Mouse (Mus musculus) heart, embryonic 11.5 days (tissue): ENCODE measurements around the gene Fsip1. TPM values are rescaled to one million over a fixed set of nuclear protein-coding genes. Genes with fewer than 3 reads are reported as not detected.
"Not testable (repeated sequence)": the region's sequence is repeated elsewhere in the genome, so short reads cannot be mapped to it uniquely, and the experiment has no call there.

Source experiments
- ATAC-seq: fragments of 200-750 bp; cut with Nextera tagmentation; replicated peaks from 2 replicates; pipeline ENCODE4 v1.8.0; 2017; ENCODE audit warnings: moderate library complexity; ENCODE audit not compliant: insufficient number of reproducible peaks, low FRiP score, low TSS enrichment
- H3K27ac ChIP-seq: fragments of 300-500 bp; sonication (generic); 2 replicates; pipeline ENCODE4 v1.5.1; 2014; ENCODE audit warnings: mild to moderate bottlenecking, low read depth, low read length
- H3K27me3 ChIP-seq: fragments of 300-500 bp; sonication (generic); 2 replicates; pipeline ENCODE4 v1.6.1; 2014; ENCODE audit warnings: mild to moderate bottlenecking, low read length, mixed read lengths; ENCODE audit not compliant: control insufficient read depth, insufficient read depth
- H3K36me3 ChIP-seq: fragments of 300-500 bp; sonication (generic); 2 replicates; pipeline ENCODE4 v1.6.1; 2014; ENCODE audit warnings: mild to moderate bottlenecking, low read length, moderate library complexity, mixed read lengths; ENCODE audit not compliant: control insufficient read depth, insufficient read depth
- H3K4me1 ChIP-seq: fragments of 300-500 bp; sonication (generic); 2 replicates; pipeline ENCODE4 v1.6.1; 2014; ENCODE audit warnings: low read length; ENCODE audit not compliant: control insufficient read depth, insufficient read depth
- H3K4me2 ChIP-seq: fragments of 300-500 bp; sonication (generic); 2 replicates; pipeline ENCODE4 v1.6.1; 2014; ENCODE audit warnings: mild to moderate bottlenecking, moderate library complexity
- H3K4me3 ChIP-seq: fragments of 300-500 bp; sonication (generic); 2 replicates; pipeline ENCODE4 v1.5.1; 2014; ENCODE audit warnings: low read depth, low read length
- H3K9ac ChIP-seq: fragments of 300-500 bp; sonication (generic); 2 replicates; pipeline ENCODE4 v1.6.1; 2014; ENCODE audit warnings: mild to moderate bottlenecking, low read depth, low read length, moderate library complexity
- H3K9me3 ChIP-seq: fragments of 300-500 bp; sonication (generic); replicated peaks from 2 replicates; pipeline ENCODE4 v1.6.1; 2016; ENCODE audit warnings: low read length; ENCODE audit not compliant: control insufficient read depth
- WGBS: fragments of 180-500 bp; shearing (Covaris S2); extraction: QIAGEN DNeasy Blood & Tissue Kit; methylation state at CpG from one replicate; pipeline ENCODE4 v1.1.7; 2014; ENCODE audit not compliant: insufficient replicate concordance; 5-methylcytosine and 5-hydroxymethylcytosine counted together
- polyA plus RNA-seq: library from polyadenylated mRNA; unstranded; fragments of >200 nt; fragmentation: Nextera tagmentation; extraction: Ambion mirVana; gene quantifications from 2 replicates; pipeline ENCODE4 v1.2.1, GENCODE M21; 2014

The Fsip1 gene
- polyA plus RNA-seq, 1 experiment from 2014 or later = 0.34 TPM

DNA sequence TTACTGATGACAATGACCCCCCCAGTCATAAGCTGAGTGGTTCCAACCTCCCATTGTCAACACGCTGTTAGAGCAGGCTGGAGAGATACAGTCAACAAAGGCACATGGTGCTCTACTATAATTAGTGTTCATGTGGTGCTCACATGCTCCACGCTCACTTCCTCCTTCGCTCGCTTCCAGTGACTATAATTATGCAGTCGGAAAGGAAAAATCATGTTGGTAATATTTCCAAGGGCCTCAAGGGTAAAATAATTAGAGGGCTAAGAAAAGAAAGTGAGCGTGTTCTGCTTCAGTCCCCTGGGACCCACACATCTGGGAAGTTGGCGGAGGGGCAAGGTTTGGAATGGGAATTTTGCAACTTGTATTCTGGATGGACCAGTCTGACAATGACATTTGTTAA is 38.7 kb upstream of the Fsip1 start:
- no peak for ATAC-seq
- 82% methylated on average over 7 of the region's 7 CpGs for WGBS

DNA sequence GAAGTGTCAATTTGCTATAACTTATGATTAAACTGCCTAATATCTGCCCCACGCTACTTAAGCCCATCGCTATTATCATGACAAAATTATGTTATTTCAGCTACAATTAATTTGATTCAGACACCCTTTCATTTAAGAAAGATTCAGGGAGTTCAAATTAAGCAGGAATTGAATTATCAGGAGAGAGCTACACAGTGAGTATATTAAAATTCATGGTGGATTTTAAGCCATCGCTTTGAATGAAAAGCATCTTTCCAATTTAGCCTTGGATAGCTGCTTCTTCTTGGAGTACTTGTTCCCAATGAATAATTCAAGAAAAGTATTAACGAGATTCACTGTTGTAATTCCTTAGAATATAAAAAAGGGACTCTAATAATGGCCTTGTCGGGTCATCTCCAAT is 36.8 kb upstream of the Fsip1 start:
- H3K9ac ChIP-seq = no peak overlapping the region
- no peaks in the 10 kb centered on the region for H3K36me3 ChIP-seq
- H3K27me3 ChIP-seq = no peaks in the 10 kb centered on the region
- no peak overlapping the region for H3K4me3 ChIP-seq
- 81% methylated on average over 5 of the region's 5 CpGs for WGBS
- ATAC-seq = no peak
- H3K4me1 ChIP-seq = no peaks in the 10 kb centered on the region
- no peak overlapping the region for H3K4me2 ChIP-seq
- H3K9me3 ChIP-seq = no peaks in the 10 kb centered on the region
- no peak overlapping the region for H3K27ac ChIP-seq

More for the DNA sequence above, 38.7 kb upstream of the Fsip1 start:
- no peak overlapping the region for H3K4me3 ChIP-seq
- H3K9ac ChIP-seq = no peak overlapping the region
- no peaks in the 10 kb centered on the region for H3K27me3 ChIP-seq
- H3K9me3 ChIP-seq = no peaks in the 10 kb centered on the region
- no peak overlapping the region for H3K27ac ChIP-seq
- no peaks in the 10 kb centered on the region for H3K36me3 ChIP-seq
- H3K4me2 ChIP-seq = no peak overlapping the region
- H3K4me1 ChIP-seq = no peaks in the 10 kb centered on the region

DNA sequence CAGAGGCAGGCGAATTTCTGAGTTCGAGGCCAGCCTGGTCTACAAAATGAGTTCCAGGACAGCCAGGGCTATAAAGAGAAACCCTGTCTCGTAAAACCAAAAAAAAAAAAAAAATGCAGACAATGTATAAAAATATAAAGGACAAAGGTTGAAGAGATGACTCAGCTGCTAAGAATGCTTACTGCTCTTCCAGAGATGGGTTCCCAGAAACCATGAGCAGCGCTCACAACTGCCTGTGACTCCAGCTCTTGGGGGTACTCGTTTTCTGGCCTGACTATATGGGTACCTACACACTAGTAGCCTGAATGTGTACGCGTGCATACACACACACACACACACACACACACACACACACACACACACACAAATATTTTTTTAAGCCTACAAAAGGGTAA is 32.3 kb upstream of the Fsip1 start:
- not testable (repeated sequence) for H3K4me3 ChIP-seq, H3K9ac ChIP-seq, H3K4me1 ChIP-seq, H3K4me2 ChIP-seq, H3K36me3 ChIP-seq, ATAC-seq, H3K27ac ChIP-seq, H3K9me3 ChIP-seq, H3K27me3 ChIP-seq
- WGBS = 80% methylated on average over 7 of the region's 7 CpGs

DNA sequence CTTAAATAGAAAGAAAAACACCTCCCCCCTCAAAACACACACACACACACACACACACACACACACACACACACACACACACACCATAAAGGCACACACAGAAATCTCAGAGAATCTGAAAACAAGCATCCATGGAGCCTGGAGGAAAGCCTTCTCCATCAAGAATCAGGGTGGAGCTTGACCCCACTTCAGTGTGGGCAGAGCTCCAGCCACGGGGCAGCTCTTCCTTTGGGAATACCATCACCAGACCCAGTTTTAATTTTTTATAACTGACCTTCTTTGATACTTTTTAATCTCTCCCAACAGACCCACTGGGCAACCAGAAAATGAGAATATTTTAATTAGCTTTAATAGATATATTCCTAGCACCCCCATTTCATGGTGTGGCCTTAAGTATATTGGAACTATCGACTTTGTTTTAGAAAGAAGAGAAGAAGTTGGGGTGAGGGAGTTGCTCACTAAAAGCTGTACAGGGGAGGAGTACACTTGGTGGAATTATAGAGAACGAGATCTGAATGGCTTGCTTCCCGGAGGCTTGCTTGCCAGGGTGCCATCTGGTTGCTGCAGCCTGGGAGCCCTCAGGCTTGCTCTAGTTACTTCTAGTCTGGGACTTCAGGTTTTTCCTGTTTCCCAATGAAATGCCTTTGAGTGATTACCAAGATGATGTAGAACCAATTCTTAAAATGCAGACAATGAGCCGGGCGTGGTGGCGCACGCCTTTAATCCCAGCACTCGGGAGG is 31.7 kb upstream of the Fsip1 start:
- Histone ChIP-seq H3K36me3 (no peaks in the 10 kb centered on the region), H3K27ac (no peak overlapping the region), H3K27me3 (no peaks in the 10 kb centered on the region), H3K9ac (no peak overlapping the region), H3K4me3 (no peak overlapping the region), H3K4me1 (no peaks in the 10 kb centered on the region), H3K4me2 (no peak overlapping the region), H3K9me3 (no peaks in the 10 kb centered on the region)
- ATAC-seq = no peak
- 84% methylated on average over 9 of the region's 9 CpGs for WGBS

DNA sequence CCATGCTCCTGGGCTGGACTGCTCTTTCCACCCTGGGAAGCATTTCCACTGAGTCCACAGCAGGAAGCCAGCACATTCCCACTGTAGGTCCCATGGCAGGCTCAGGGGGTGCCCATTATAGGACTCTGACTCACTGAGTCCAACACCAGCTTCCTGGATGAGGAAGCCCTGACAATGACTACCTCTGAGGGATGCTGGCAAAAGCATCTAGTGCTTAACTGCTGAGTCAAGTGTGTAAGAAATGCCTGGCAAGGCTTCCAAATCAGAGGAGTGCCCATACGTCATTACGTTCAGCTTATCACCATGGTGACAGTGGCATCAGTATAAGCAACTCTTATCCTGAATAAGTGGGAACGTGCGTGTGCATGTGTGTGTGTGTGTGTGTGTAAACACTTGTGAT is 30.9 kb upstream of the Fsip1 start:
- H3K27me3 ChIP-seq = no peaks in the 10 kb centered on the region
- no peak overlapping the region for H3K4me3 ChIP-seq
- no peaks in the 10 kb centered on the region for H3K4me1 ChIP-seq
- no peaks in the 10 kb centered on the region for H3K36me3 ChIP-seq
- H3K9ac ChIP-seq = no peak overlapping the region
- 66% methylated on average over 4 of the region's 4 CpGs for WGBS
- H3K4me2 ChIP-seq = no peak overlapping the region
- H3K27ac ChIP-seq = no peak overlapping the region
- no peaks in the 10 kb centered on the region for H3K9me3 ChIP-seq
- no peak for ATAC-seq

DNA sequence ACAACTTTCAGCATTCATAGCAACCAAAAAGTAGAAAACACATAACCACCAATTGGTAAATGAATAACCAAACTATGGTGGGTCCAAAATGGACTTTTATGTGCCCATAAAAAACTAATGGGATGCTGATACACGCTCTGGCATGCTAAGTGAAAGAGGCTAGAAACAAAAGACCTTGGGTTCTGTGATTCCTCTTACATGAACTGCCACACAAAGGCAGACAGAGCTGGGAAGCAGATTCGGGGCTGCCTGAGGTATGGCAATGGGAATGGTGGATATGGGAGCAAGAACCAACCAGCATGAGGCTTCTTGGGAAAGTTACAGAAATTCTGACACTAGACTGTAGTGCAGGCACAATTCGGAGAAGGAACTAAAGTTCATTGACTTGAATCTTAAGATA is 25.7 kb upstream of the Fsip1 start:
- 76% methylated on average over 3 of the region's 3 CpGs for WGBS
- Histone ChIP-seq H3K27ac (no peak overlapping the region), H3K9ac (no peak overlapping the region), H3K4me2 (no peak overlapping the region), H3K4me3 (no peak overlapping the region), H3K36me3 (no peaks in the 10 kb centered on the region), H3K27me3 (no peaks in the 10 kb centered on the region; the same call in 1 of the 2 replicates), H3K9me3 (no peaks in the 10 kb centered on the region), H3K4me1 (no peaks in the 10 kb centered on the region)
- no peak for ATAC-seq

DNA sequence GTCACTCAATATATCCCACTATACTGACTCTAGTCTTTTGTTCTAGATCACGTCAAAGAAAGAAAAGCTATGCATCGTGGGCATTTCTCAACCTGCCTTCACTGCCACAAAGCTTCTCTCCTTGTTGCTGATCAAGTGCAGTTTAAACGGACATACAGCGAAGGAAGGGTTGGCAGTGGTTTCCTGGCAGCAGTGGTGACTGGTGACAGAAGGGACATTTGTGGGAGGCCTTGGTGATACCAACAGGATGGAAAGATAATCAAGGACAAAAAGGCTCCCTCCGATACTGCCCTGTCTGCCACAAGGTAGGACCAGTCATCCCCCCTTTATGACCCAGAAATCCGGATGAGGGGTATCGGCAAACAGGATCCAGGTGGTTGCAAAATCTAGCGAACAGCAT is 21.5 kb upstream of the Fsip1 start:
- Histone ChIP-seq H3K4me3 (no peak overlapping the region), H3K9me3 (no peaks in the 10 kb centered on the region), H3K4me1 (no peaks in the 10 kb centered on the region), H3K4me2 (no peak overlapping the region), H3K27ac (no peak overlapping the region), H3K9ac (no peak overlapping the region), H3K27me3 (no peaks in the 10 kb centered on the region; the same call in 1 of the 2 replicates), H3K36me3 (no peaks in the 10 kb centered on the region)
- no peak for ATAC-seq
- WGBS = 86% methylated on average over 8 of the region's 8 CpGs

DNA sequence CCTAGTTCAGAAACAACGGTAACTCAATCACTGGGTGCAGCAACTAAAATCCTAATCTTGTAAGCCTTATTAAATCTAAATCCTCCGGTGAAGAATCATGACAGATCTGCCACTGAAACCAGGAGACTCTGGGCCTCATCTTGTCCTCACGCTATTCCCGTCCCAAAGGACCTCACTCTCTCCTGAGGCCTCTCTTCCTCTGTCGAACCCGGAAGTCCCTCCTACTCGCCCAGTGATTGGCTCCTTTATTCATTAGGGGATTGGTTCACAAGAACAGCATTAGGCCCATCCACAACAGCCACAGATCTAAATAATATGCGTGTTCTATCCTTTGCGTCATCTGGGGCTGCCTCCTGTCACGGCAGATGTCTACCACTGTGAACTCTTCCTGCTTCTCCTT is 14.8 kb upstream of the Fsip1 start:
- WGBS = 88% methylated on average over 10 of the region's 10 CpGs
- no peak for ATAC-seq
- Histone ChIP-seq H3K9ac (no peak overlapping the region), H3K4me3 (no peak overlapping the region), H3K27me3 (no peaks in the 10 kb centered on the region), H3K9me3 (no peaks in the 10 kb centered on the region), H3K27ac (no peak overlapping the region), H3K4me2 (no peak overlapping the region), H3K4me1 (no peaks in the 10 kb centered on the region), H3K36me3 (no peaks in the 10 kb centered on the region)

DNA sequence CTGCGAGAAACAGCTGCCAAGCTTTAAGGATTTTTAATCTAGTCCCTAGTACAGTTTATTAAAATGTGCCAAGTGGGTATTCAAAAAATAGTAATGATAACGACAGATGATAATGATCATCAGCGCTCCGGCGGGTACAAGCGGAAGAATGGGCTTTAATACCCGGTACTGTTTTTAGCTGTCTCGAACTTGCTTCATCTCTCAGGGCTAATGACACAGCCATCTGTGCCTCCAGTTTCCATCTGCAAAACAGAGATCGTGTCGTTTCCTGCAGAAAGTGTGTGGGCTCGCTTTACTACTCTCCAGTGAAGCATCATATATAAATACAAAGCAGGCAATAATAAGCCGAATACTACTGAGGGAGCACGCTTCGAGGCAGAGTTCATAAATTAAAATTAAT is 13.4 kb upstream of the Fsip1 start:
- no peak for ATAC-seq
- no peaks in the 10 kb centered on the region for H3K9me3 ChIP-seq
- no peaks in the 10 kb centered on the region for H3K4me1 ChIP-seq
- H3K36me3 ChIP-seq = no peaks in the 10 kb centered on the region
- H3K4me2 ChIP-seq = no peak overlapping the region
- H3K27ac ChIP-seq = no peak overlapping the region
- 88% methylated on average over 14 of the region's 14 CpGs for WGBS
- no peak overlapping the region for H3K9ac ChIP-seq
- H3K4me3 ChIP-seq = no peak overlapping the region
- no peaks in the 10 kb centered on the region for H3K27me3 ChIP-seq
